Mouse (Mus musculus): ENCODE data around the gene Flt3. TPM values are rescaled to one million over a fixed set of nuclear protein-coding genes. Genes with fewer than 3 reads are reported as not detected.

The Flt3 gene
- total and polyA plus RNA-seq, 3 experiments, result 0.01 TPM; not detected in 2

- Histone ChIP-seq H3K27ac (ENCODE audit: control insufficient read depth, low read depth, low read length) (no peak overlapping the region), H3K27me3 (ENCODE audit: control insufficient read depth in 1 of 2, insufficient read depth in 2 of 2, low read length in 2 of 2) (no peaks in the 10 kb centered on the region), H3K9me3 (replicated peaks; ENCODE audit: insufficient read depth, low read length) (no peaks in the 10 kb centered on the region), H3K4me1 (ENCODE audit: control insufficient read depth in 1 of 2, insufficient read depth in 2 of 2, low read length in 2 of 2) (peaks cover 0 to 9% of the 10 kb centered on the region in 2 experiments; a peak in 2 of 4 replicates), H3K9ac (ENCODE audit: control insufficient read depth, low read depth, low read length, poor library complexity, severe bottlenecking) (no peak overlapping the region), H3K4me3 (ENCODE audit: control insufficient read depth in 1 of 2, insufficient read depth in 1 of 2, low read depth in 2 of 2, low read length in 2 of 2) (no peak overlapping the region), H3K36me3 (ENCODE audit: control insufficient read depth in 1 of 2, insufficient read depth in 2 of 2, low read length in 2 of 2) (no peaks in the 10 kb centered on the region), H3K79me2 (ENCODE audit: control insufficient read depth, insufficient read depth, low read length, poor library complexity) (no peaks in the 10 kb centered on the region)
- no peak for DNase-seq (ENCODE audit: low read depth, low spot score)
- TF ChIP-seq TBP (IDR thresholded peaks at IDR 0.05; ENCODE audit: low read depth, low read length) (no peak), TCF12 (IDR thresholded peaks at IDR 0.05; ENCODE audit: low read depth, low read length) (no peak), SMC3 (IDR thresholded peaks at IDR 0.05; ENCODE audit: low read depth, low read length) (no peak), POLR2AphosphoS5 (IDR thresholded peaks at IDR 0.05; ENCODE audit: borderline replicate concordance, low read depth, low read length) (no peak), MAZ (IDR thresholded peaks at IDR 0.05; ENCODE audit: low read depth, low read length) (no peak), TAL1 (IDR thresholded peaks at IDR 0.05; ENCODE audit: low read length) (no peak), KAT2A (conservative IDR thresholded peaks at IDR 0.05; ENCODE audit: low read depth, low read length) (no peak), MAX (IDR thresholded peaks at IDR 0.05; ENCODE audit: low read length) (no peak), NRF1 (IDR thresholded peaks at IDR 0.05; ENCODE audit: insufficient read depth, low read depth, low read length, poor library complexity, severe bottlenecking) (no peak), ZC3H11A (IDR thresholded peaks at IDR 0.05; ENCODE audit: low read depth, low read length) (no peak), CHD1 (IDR thresholded peaks at IDR 0.05; ENCODE audit: low read depth, low read length) (no peak), MEF2A (IDR thresholded peaks at IDR 0.05; ENCODE audit: extremely low read depth, insufficient replicate concordance, low read depth, low read length, poor library complexity, severe bottlenecking) (no peak), MYC (IDR thresholded peaks at IDR 0.05; ENCODE audit: low read depth, low read length) (no peak), POLR2AphosphoS2 (IDR thresholded peaks at IDR 0.05; ENCODE audit: low read length) (no peak), UBTF (IDR thresholded peaks at IDR 0.05; ENCODE audit: borderline replicate concordance, insufficient read depth, low read depth, low read length) (no peak), BHLHE40 (IDR thresholded peaks at IDR 0.05; ENCODE audit: borderline replicate concordance, low read depth, low read length) (no peak), POLR2A (IDR thresholded peaks at IDR 0.05; ENCODE audit: control insufficient read depth in 1 of 2, insufficient read depth in 1 of 2, low read depth in 1 of 2, low read length in 2 of 2, poor library complexity in 1 of 2) (no peak), ZNF384 (IDR thresholded peaks at IDR 0.05; ENCODE audit: low read depth, low read length) (no peak), ZKSCAN1 (IDR thresholded peaks at IDR 0.05; ENCODE audit: low read depth, low read length) (no peak)
Observed at GRCm38 (mm10) chr5:147392667-147393213, 7.5 kb downstream of the Flt3 start.

DNA sequence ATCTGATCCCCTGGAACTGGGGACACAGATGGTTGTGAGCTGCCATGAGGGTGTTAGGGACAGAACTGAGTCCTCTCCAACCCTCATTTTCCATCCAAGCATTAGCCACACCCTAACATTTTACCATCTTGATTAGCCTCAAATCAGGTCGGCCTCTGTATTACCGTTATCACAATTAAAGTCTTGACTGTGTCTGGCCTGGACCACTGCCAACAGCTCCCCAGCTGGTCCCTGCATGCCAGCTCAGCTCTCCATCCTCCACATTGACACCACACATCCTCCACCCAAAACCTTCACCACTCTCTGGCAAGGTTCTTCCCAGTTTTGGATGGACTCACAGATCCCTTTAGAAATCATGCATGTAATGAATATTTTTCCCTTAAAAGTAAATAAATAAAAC is 9.5 kb downstream of the Flt3 start:
- H3K9ac ChIP-seq (ENCODE audit: control insufficient read depth, low read depth, low read length, poor library complexity, severe bottlenecking), result no peak overlapping the region
- no peak overlapping the region for H3K27ac ChIP-seq (ENCODE audit: control insufficient read depth, low read depth, low read length)
- H3K4me1 ChIP-seq (ENCODE audit: control insufficient read depth in 1 of 2, insufficient read depth in 2 of 2, low read length in 2 of 2), result peaks cover 0 to 9% of the 10 kb centered on the region in 2 experiments; a peak in 2 of 4 replicates
- no peaks in the 10 kb centered on the region for H3K9me3 ChIP-seq (replicated peaks; ENCODE audit: insufficient read depth, low read length)
- H3K79me2 ChIP-seq (ENCODE audit: control insufficient read depth, insufficient read depth, low read length, poor library complexity), result no peaks in the 10 kb centered on the region
- no peak overlapping the region for H3K4me3 ChIP-seq (ENCODE audit: control insufficient read depth in 1 of 2, insufficient read depth in 1 of 2, low read depth in 2 of 2, low read length in 2 of 2)
- TF ChIP-seq MXI1 (IDR thresholded peaks at IDR 0.05; ENCODE audit: low read depth, low read length) (no peak), SMC3 (IDR thresholded peaks at IDR 0.05; ENCODE audit: low read depth, low read length) (no peak), RCOR1 (IDR thresholded peaks at IDR 0.05; ENCODE audit: low read depth, low read length) (peak; percentile 56; the same call in 1 of the 2 replicates), ETS1 (IDR thresholded peaks at IDR 0.05; ENCODE audit: low read depth, low read length) (peak; percentile 48; the same call in 1 of the 2 replicates), RAD21 (IDR thresholded peaks at IDR 0.05; ENCODE audit: low read depth, low read length) (no peak), MAFK (IDR thresholded peaks at IDR 0.05; ENCODE audit: borderline replicate concordance, low read depth, low read length) (no peak), MAX (IDR thresholded peaks at IDR 0.05; ENCODE audit: low read length) (no peak), EP300 (IDR thresholded peaks at IDR 0.05; ENCODE audit: low read depth in 1 of 2, low read length in 2 of 2) (peak in 1 of 2 experiments; percentile 12; a peak in 1 of 4 replicates)
- DNase-seq (ENCODE audit: low read depth, low spot score), result peak; percentile 40
- H3K36me3 ChIP-seq (ENCODE audit: control insufficient read depth in 1 of 2, insufficient read depth in 2 of 2, low read length in 2 of 2), result no peaks in the 10 kb centered on the region; a peak in 1 of 4 replicates
- H3K27me3 ChIP-seq (ENCODE audit: control insufficient read depth in 1 of 2, insufficient read depth in 2 of 2, low read length in 2 of 2), result no peaks in the 10 kb centered on the region

Data from MEL (cell line).